Mouse (Mus musculus): ENCODE results near the gene Stxbp6. TPM values are rescaled to one million over a fixed set of nuclear protein-coding genes. Genes with fewer than 3 reads are reported as not detected.

The Stxbp6 gene
- total and polyA plus RNA-seq, 2 experiments from 2014 or later = 19.6 to 22.6 TPM

DNA sequence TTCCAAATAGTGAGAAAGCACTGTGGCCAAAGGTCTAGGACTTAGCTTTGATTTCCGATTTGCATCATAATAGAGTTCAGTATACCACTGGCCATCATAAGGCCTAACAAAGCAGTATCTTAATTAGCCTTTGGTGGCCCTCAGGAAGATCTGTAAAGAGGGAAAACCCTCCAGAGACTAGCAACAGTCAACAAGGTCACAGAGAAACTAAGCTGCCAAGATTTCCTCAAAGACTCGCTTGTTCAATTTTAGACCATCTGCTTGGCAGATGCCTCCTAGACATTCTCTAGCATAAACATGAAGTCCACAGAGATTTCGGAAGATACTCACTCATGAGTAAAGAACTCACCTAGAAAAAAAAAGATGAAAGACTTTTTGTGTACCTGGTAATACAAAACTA, 148.6 kb downstream of the Stxbp6 start:
- ATAC-seq (no peak), DNase-seq (no peak)
- H3K4me3 ChIP-seq (ENCODE audit: low read depth, low read length) = no peak overlapping the region
- H3K27ac ChIP-seq (ENCODE audit: low read depth, low read length) = no peak overlapping the region
- WGBS = 60% methylated on average over 3 of the region's 3 CpGs
- no peaks in the 10 kb centered on the region for H3K27me3 ChIP-seq (ENCODE audit: insufficient read depth, low read length)
- H3K4me1 ChIP-seq (ENCODE audit: insufficient read depth) = no peaks in the 10 kb centered on the region; the same call in 1 of the 2 replicates
- no peaks in the 10 kb centered on the region for H3K9me3 ChIP-seq (ENCODE audit: low read length)
- no peaks in the 10 kb centered on the region for H3K36me3 ChIP-seq (ENCODE audit: insufficient read depth)
- H3K4me2 ChIP-seq (ENCODE audit: low read depth) = no peak overlapping the region
- no peak for TF ChIP-seq CTCF (IDR thresholded peaks at IDR 0.05; ENCODE audit: low read depth)
- no peak overlapping the region for H3K9ac ChIP-seq

GRCm38 (mm10) chr12:44923273-44923672, 151.2 kb downstream of the Stxbp6 start:
- H3K9me3 ChIP-seq (ENCODE audit: low read length) = no peaks in the 10 kb centered on the region
- ATAC-seq = no peak

GRCm38 (mm10) chr12:44922241-44922640, 152.3 kb downstream of the Stxbp6 start:
- no peak for ATAC-seq
- no peak overlapping the region for H3K4me3 ChIP-seq (ENCODE audit: low read depth, low read length)
- no peak overlapping the region for H3K9ac ChIP-seq
- H3K4me2 ChIP-seq (ENCODE audit: low read depth) = no peak overlapping the region
- no peaks in the 10 kb centered on the region for H3K36me3 ChIP-seq (ENCODE audit: insufficient read depth)
- TF ChIP-seq CTCF (IDR thresholded peaks at IDR 0.05; ENCODE audit: low read depth) = no peak
- H3K4me1 ChIP-seq (ENCODE audit: insufficient read depth) = no peaks in the 10 kb centered on the region; the same call in 1 of the 2 replicates
- H3K9me3 ChIP-seq (ENCODE audit: low read length) = no peaks in the 10 kb centered on the region
- no peak overlapping the region for H3K27ac ChIP-seq (ENCODE audit: low read depth, low read length)
- DNase-seq = no peak
- WGBS = 91% methylated on average over 4 of the region's 4 CpGs
- H3K27me3 ChIP-seq (ENCODE audit: insufficient read depth, low read length) = no peaks in the 10 kb centered on the region

More at GRCm38 (mm10) chr12:44923273-44923672, 151.2 kb downstream of the Stxbp6 start:
- Histone ChIP-seq H3K4me1 (ENCODE audit: insufficient read depth) (no peaks in the 10 kb centered on the region; the same call in 1 of the 2 replicates), H3K9ac (no peak overlapping the region), H3K27me3 (ENCODE audit: insufficient read depth, low read length) (no peaks in the 10 kb centered on the region), H3K4me3 (ENCODE audit: low read depth, low read length) (no peak overlapping the region), H3K27ac (ENCODE audit: low read depth, low read length) (no peak overlapping the region), H3K36me3 (ENCODE audit: insufficient read depth) (no peaks in the 10 kb centered on the region), H3K4me2 (ENCODE audit: low read depth) (no peak overlapping the region)
- TF ChIP-seq CTCF (IDR thresholded peaks at IDR 0.05; ENCODE audit: low read depth) = no peak
- 91% methylated on average over 3 of the region's 3 CpGs for WGBS
- DNase-seq = no peak

- ATAC-seq (no peak), DNase-seq (no peak)
- Histone ChIP-seq H3K9me3 (ENCODE audit: low read length) (no peaks in the 10 kb centered on the region), H3K4me3 (ENCODE audit: low read depth, low read length) (no peak overlapping the region), H3K4me1 (ENCODE audit: insufficient read depth) (no peaks in the 10 kb centered on the region), H3K36me3 (ENCODE audit: insufficient read depth) (no peaks in the 10 kb centered on the region), H3K9ac (no peak overlapping the region), H3K27ac (ENCODE audit: low read depth, low read length) (no peak overlapping the region), H3K4me2 (ENCODE audit: low read depth) (no peak overlapping the region), H3K27me3 (ENCODE audit: insufficient read depth, low read length) (no peaks in the 10 kb centered on the region)
- WGBS = 95% methylated on average over 2 of the region's 2 CpGs
- no peak for TF ChIP-seq CTCF (IDR thresholded peaks at IDR 0.05; ENCODE audit: low read depth)
Observed at GRCm38 (mm10) chr12:44919613-44920012, 154.9 kb downstream of the Stxbp6 start.

- 96% methylated on average over 2 of the region's 2 CpGs for WGBS
Observed at GRCm38 (mm10) chr12:44918929-44919328, 155.6 kb downstream of the Stxbp6 start.

GRCm38 (mm10) chr12:44913854-44914253, 160.7 kb downstream of the Stxbp6 start:
- Histone ChIP-seq H3K27ac (ENCODE audit: low read depth, low read length) (no peak overlapping the region), H3K4me2 (ENCODE audit: low read depth) (no peak overlapping the region), H3K27me3 (ENCODE audit: insufficient read depth, low read length) (no peaks in the 10 kb centered on the region), H3K9me3 (ENCODE audit: low read length) (no peaks in the 10 kb centered on the region), H3K9ac (no peak overlapping the region), H3K4me1 (ENCODE audit: insufficient read depth) (no peaks in the 10 kb centered on the region), H3K4me3 (ENCODE audit: low read depth, low read length) (no peak overlapping the region), H3K36me3 (ENCODE audit: insufficient read depth) (no peaks in the 10 kb centered on the region)
- DNase-seq (no peak), ATAC-seq (no peak)
- 89% methylated on average over 4 of the region's 4 CpGs for WGBS
- TF ChIP-seq CTCF (IDR thresholded peaks at IDR 0.05; ENCODE audit: low read depth) = no peak

More at GRCm38 (mm10) chr12:44918929-44919328, 155.6 kb downstream of the Stxbp6 start:
- H3K27me3 ChIP-seq (ENCODE audit: insufficient read depth, low read length) = no peaks in the 10 kb centered on the region
- DNase-seq (no peak), ATAC-seq (no peak)
- no peaks in the 10 kb centered on the region for H3K9me3 ChIP-seq (ENCODE audit: low read length)
- H3K9ac ChIP-seq = no peak overlapping the region
- H3K4me3 ChIP-seq (ENCODE audit: low read depth, low read length) = no peak overlapping the region
- no peak overlapping the region for H3K4me2 ChIP-seq (ENCODE audit: low read depth)
- TF ChIP-seq CTCF (IDR thresholded peaks at IDR 0.05; ENCODE audit: low read depth) = no peak
- no peaks in the 10 kb centered on the region for H3K4me1 ChIP-seq (ENCODE audit: insufficient read depth)
- no peaks in the 10 kb centered on the region for H3K36me3 ChIP-seq (ENCODE audit: insufficient read depth)
- no peak overlapping the region for H3K27ac ChIP-seq (ENCODE audit: low read depth, low read length)

GRCm38 (mm10) chr12:44908028-44908702, 166.3 kb downstream of the Stxbp6 start:
- Histone ChIP-seq H3K9ac (no peak overlapping the region), H3K4me1 (ENCODE audit: insufficient read depth) (no peaks in the 10 kb centered on the region), H3K9me3 (ENCODE audit: low read length) (no peaks in the 10 kb centered on the region), H3K4me2 (ENCODE audit: low read depth) (no peak overlapping the region), H3K27me3 (ENCODE audit: insufficient read depth, low read length) (no peaks in the 10 kb centered on the region), H3K4me3 (ENCODE audit: low read depth, low read length) (no peak overlapping the region), H3K36me3 (ENCODE audit: insufficient read depth) (no peaks in the 10 kb centered on the region), H3K27ac (ENCODE audit: low read depth, low read length) (no peak overlapping the region)
- DNase-seq (no peak), ATAC-seq (peak; percentile 55; the same call in 1 of the 2 replicates)
- WGBS = 73% methylated on average over 3 of the region's 3 CpGs
- TF ChIP-seq CTCF (IDR thresholded peaks at IDR 0.05; ENCODE audit: low read depth) = no peak
